Mouse (Mus musculus) E14TG2a.4 (cell line): Measurements from ENCODE around the gene Camk1.
A peak's percentile ranks its signal among the peaks of the same experiment; 100 is the strongest.

Experiments used
- H3K27me3 ChIP-seq: 2 replicates; pipeline ENCODE4 v1.6.1; 2014; ENCODE audit warnings: low read length, control low read depth; ENCODE audit not compliant: insufficient read depth
- H3K36me3 ChIP-seq: 2 replicates; pipeline ENCODE4 v1.6.1; 2014; ENCODE audit warnings: low read length, control low read depth; ENCODE audit not compliant: insufficient read depth
- H3K4me1 ChIP-seq: replicated peaks from 2 replicates; pipeline ENCODE4 v1.6.1; 2014; ENCODE audit warnings: low read depth, low read length, control low read depth
- H3K4me3 ChIP-seq: replicated peaks from 2 replicates; pipeline ENCODE4 v1.5.1; 2014; ENCODE audit warnings: mild to moderate bottlenecking, low read length
- H3K9me3 ChIP-seq: 2 replicates; pipeline ENCODE4 v1.6.1; 2014; ENCODE audit warnings: low read length, control low read depth
- CTCF ChIP-seq: conservative IDR thresholded peaks from 2 replicates; pipeline ENCODE4 v1.5.1; 2014; ENCODE audit warnings: low read length
- NANOG ChIP-seq: IDR thresholded peaks from 2 replicates; pipeline ENCODE4 v1.6.1; 2014; ENCODE audit warnings: borderline replicate concordance, low read length, mixed read lengths
- POU5F1 ChIP-seq: IDR thresholded peaks from 2 replicates; pipeline ENCODE4 v1.6.1; 2014; ENCODE audit warnings: low read length, borderline replicate concordance

The Camk1 gene

DNA sequence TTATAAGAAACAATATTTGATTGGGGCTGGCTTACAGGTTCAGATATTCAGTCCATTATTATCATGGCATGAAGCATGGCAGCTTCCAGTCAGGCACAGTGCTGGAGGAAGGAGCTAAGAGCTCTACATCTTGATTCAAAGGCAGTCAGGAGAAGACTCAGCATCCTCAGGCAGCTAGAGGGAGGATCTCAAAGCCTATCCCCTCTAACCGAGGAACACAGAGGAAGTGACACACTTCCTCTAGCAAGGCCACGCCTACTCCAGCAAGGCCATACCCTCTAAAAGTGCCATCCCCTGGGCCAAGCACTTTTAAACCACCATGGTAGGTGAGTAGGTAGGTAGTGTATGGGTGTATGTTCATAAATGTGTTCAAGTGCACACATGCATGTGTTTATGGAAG, 13.2 kb downstream of the Camk1 start:
- no peaks in the 10 kb centered on the region for H3K27me3 ChIP-seq
- TF ChIP-seq NANOG (no peak), POU5F1 (no peak), CTCF (no peak)

DNA sequence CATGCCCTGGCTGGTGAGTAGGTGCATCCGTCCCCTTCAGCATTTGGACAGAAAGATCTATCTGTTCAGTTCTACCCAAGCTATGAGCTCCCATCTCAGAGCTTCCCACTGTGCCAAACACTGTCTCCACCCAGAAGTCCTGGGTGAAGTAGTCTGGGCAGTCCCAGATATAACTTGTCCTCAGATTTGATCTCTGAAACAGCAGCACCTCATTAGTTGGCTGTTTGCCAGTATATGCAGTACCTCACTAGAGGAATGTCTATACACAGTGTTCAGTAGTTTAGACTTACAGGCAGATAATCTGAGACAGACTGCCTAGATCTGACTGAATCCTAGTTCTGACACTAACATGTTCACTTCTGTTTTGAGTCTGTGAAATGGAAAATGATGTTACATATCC, 14.4 kb downstream of the Camk1 start:
- H3K27me3 ChIP-seq, result no peaks in the 10 kb centered on the region
- peaks cover 69% of the 10 kb centered on the region for H3K36me3 ChIP-seq
- H3K4me3 ChIP-seq, result no peak overlapping the region
- no peaks in the 10 kb centered on the region for H3K9me3 ChIP-seq
- TF ChIP-seq CTCF (no peak), POU5F1 (no peak), NANOG (no peak)
- H3K4me1 ChIP-seq, result peaks cover 39% of the 10 kb centered on the region

More for the DNA sequence above, 13.2 kb downstream of the Camk1 start:
- no peaks in the 10 kb centered on the region for H3K9me3 ChIP-seq
- H3K36me3 ChIP-seq, result peaks cover 69% of the 10 kb centered on the region
- no peak overlapping the region for H3K4me3 ChIP-seq
- H3K4me1 ChIP-seq, result peaks cover 31% of the 10 kb centered on the region

DNA sequence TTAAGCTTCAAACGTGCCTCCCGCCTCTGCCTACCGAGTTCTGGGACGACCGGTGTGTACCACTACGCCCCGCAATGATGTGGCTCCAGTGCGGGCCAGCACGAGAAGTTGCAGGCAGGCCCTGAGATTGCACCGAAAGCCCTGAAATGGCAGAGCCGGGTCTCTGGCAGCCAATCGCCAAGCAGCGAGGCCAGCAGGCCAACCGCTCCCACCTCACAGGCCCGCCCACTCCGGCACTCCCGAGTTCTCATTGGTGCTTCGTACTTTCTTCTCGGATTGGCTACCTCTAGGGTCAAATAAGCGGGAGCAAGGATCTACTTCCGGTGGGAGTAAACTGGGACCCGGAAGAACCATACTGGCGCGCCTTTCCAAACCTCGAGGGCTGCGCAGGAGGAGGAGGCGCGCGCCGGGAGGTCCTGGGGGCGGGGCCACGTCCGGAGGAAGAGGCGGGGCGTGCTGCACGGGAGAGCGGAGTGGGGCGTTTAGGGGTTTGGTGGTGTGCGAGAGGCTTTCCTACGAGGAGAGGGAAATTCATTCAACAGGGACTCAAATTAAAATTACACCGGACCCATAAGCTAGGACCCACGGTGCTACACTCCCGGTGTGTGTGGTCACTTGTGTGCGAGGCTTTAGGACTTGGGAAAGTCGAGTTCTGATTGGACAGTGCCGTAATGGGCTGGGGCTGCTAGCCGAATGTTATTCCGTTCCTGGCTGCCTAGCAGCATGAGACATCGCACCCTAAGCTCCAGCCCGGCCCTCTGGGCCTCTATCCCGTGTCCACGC, 17.1 kb downstream of the Camk1 start, which contains the start of gene Ogg1:
Gene Ogg1 (plus strand): TSS at position 440 of the 783 bp plus-strand sequence.
- Histone ChIP-seq H3K4me3 (peak within 1 kb of the TSS; percentile 88), H3K36me3 (peaks cover 74% of the 10 kb centered on the region), H3K9me3 (no peaks in the 10 kb centered on the region), H3K4me1 (peaks cover 33% of the 10 kb centered on the region), H3K27me3 (no peaks in the 10 kb centered on the region)
- TF ChIP-seq CTCF (no peak), NANOG (no peak), POU5F1 (no peak)

DNA sequence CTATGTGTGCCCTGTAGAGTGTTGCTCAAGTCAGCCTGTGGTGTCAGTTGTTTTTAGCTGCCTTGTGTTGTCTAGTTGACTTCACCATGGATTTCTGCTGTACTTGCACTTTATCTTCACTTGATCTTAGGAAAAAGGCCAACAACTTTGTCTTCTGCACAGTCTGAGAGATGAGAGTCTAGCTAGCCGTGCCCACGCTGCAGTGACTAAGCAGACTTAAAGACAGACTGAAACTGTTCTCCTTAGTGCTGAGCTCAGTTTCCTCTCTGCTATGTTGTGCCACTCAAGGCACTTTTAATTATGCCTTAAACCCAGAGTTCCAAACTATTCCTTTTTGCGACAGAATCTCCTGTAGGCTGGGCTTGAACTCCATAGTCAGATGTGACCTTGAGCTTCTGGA, 27.8 kb downstream of the Camk1 start:
- peaks cover 35% of the 10 kb centered on the region for H3K4me1 ChIP-seq
- H3K36me3 ChIP-seq, result peaks cover 99% of the 10 kb centered on the region
- no peak for TF ChIP-seq CTCF
- TF ChIP-seq POU5F1, result no peak
- no peak for TF ChIP-seq NANOG
- H3K4me3 ChIP-seq, result no peak overlapping the region
- H3K27me3 ChIP-seq, result no peaks in the 10 kb centered on the region
- no peaks in the 10 kb centered on the region for H3K9me3 ChIP-seq

DNA sequence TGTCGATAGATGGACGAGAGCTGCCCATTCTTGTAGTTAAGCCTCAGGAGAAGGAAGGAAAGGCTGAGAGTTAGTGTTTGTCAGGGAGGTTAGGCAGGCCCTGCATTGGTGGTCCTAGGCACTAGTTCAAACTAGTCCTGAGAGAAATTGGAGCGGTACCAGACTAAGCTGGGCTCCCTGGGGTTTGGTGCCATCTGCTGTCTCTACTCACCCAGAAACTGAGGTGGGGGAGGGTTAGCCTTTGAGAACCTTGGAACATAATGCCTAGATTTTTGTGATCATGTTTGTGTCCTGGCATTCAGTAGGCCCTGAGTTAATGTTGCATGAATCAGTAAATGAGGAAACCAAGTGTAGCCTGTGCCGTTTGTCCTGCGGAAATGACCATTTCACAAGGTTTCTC, 35.6 kb downstream of the Camk1 start:
- Histone ChIP-seq H3K4me3 (peak overlapping the region; percentile 100), H3K27me3 (no peaks in the 10 kb centered on the region), H3K9me3 (no peaks in the 10 kb centered on the region), H3K36me3 (peaks cover 38% of the 10 kb centered on the region), H3K4me1 (peaks cover 40% of the 10 kb centered on the region)
- TF ChIP-seq NANOG (no peak), POU5F1 (no peak), CTCF (no peak)

DNA sequence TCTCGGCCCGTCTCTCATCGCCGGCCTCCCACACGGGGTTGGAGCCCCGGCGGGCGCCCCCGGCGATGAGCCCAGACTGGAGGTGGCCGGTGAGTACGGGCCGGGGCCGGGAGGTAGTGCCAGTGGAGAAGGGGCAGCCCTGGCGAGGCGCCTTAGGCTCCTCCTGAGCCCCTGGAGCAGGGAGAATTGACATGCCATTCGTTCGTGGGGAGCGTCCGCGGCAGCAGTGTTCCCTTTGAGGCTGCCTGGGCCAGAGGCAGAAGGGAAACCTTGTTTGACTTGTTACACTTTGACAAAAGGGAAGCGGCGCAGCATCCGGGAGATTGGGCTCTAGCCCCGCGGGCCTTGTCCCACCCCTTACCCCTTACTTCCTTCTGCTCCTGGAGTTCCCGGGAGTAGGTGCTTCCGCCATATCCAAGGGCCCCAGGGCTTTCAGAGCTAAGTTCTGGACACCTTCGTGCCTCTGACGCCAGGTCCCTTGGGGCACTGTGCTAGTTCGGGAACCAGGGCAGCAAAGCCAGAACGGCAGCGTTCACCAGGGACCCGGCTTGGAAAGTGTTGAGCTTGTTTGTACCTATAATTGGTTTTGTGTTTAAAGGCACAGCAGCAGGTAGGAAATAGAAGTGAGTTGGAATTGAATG, 36.2 kb downstream of the Camk1 start:
- Histone ChIP-seq H3K36me3 (peaks cover 32% of the 10 kb centered on the region), H3K9me3 (no peaks in the 10 kb centered on the region), H3K4me3 (peak overlapping the region; percentile 100), H3K4me1 (peaks cover 41% of the 10 kb centered on the region), H3K27me3 (no peaks in the 10 kb centered on the region)
- TF ChIP-seq NANOG (no peak), CTCF (no peak), POU5F1 (no peak)

DNA sequence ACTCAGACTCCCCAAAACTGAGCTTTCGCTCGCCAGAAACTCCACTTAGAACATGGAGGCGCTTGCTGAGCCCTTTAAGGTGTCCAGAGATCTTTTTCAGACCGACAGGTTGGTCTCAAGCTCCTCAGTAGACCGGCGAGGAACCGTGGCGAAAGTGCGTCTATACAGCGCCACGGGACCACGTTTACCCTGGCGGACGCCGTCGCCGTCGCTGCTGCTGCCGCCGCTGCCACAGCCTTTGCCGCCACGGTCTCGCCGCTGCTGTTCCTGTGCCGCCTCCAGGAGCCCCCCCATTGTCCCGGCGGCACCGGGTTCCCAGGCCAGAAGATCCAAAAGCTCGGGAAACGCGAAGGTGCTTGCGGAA, 36.8 kb downstream of the Camk1 start, which contains the start of gene Brpf1:
Gene Brpf1 (plus strand): TSS at position 152 of the 364 bp plus-strand sequence.
- Histone ChIP-seq H3K27me3 (no peaks in the 10 kb centered on the region), H3K4me1 (peaks cover 47% of the 10 kb centered on the region), H3K9me3 (no peaks in the 10 kb centered on the region), H3K4me3 (peak within 1 kb of the TSS; percentile 100), H3K36me3 (peaks cover 26% of the 10 kb centered on the region)
- TF ChIP-seq NANOG (no peak), CTCF (no peak), POU5F1 (no peak)

DNA sequence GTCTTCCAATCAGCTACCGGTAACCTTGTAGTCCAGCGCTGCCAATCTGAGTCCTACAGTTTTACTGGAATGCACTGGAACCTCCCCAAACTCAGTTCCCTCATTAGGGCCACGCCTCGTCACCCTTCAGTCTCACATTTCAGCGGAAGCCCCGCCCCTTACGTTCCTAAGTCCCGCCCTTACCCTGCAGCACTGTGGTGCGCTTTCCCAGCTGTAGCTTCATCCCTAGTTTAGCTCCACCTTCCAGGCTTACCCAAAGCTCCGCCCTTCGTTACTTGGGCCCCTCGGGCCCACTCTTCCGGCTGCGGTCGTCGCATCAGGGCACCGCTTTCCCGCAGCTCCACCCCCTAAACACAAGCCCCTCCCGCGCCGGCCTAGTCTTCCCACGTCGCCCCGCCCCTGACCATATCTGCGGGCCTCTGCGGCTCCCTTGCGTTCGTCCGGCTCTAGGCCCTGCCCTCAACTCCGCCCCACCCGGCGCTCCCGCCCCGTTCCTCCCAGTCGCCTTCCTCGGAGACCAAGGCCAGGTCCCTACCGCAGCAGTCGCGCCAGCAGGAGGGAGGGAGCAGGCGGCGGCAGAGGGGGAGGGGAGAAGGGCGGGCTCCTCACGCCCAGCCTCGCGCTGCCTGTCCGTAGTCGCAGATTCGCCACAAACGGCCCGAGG, 37.3 kb downstream of the Camk1 start:
- H3K27me3 ChIP-seq, result no peaks in the 10 kb centered on the region
- H3K9me3 ChIP-seq, result no peaks in the 10 kb centered on the region
- H3K36me3 ChIP-seq, result peaks cover 21% of the 10 kb centered on the region
- H3K4me3 ChIP-seq, result peak overlapping the region; percentile 100
- TF ChIP-seq NANOG (no peak), POU5F1 (no peak), CTCF (no peak)
- H3K4me1 ChIP-seq, result peaks cover 52% of the 10 kb centered on the region
